Mouse (Mus musculus): ENCODE measurements around the gene Nat8f2. TPM values are rescaled to one million over a fixed set of nuclear protein-coding genes. Genes with fewer than 3 reads are reported as not detected.
"Not testable (repeated sequence)": the region's sequence is repeated elsewhere in the genome, so short reads cannot be mapped to it uniquely, and the experiment has no call there.

Nat8f2 gene
- polyA plus RNA-seq, 2 experiments: not detected

DNA sequence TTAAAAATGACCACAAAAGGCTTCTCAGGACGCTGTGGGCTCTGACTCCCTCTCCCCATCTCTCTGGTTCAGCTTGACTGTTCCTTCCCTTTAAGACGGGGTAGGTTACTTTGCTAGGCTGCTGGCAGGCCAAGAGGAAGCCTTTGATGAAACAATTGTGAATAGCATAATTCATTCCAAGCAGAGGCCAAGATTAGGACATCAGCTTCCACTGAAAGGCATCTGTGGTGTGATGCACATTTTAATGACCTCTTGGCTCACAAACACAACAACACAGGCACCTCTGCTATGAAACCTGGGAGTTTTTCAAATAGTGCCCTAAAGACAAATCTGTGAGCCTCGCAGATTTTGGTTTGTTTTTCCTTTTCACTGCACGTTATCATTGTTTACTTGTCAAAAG is 29.0 kb downstream of the Nat8f2 start:
- Histone ChIP-seq H3K4me1 (replicated peaks; ENCODE audit: control insufficient read depth in 2 of 2, insufficient read depth in 2 of 2, low read length in 1 of 2) (no peaks in the 10 kb centered on the region), H3K27me3 (ENCODE audit: control insufficient read depth, insufficient read depth, low read length) (no peaks in the 10 kb centered on the region), H3K27ac (no peak overlapping the region), H3K4me3 (ENCODE audit: insufficient read depth in 1 of 2, low read depth in 2 of 2, low read length in 2 of 2) (no peak overlapping the region), H3K36me3 (replicated peaks; ENCODE audit: control insufficient read depth, insufficient read depth, low read depth) (no peaks in the 10 kb centered on the region), H3K9ac (replicated peaks) (no peak overlapping the region), H3K4me2 (ENCODE audit: low read depth) (no peak overlapping the region), H3K9me3 (ENCODE audit: control insufficient read depth, low read length) (no peaks in the 10 kb centered on the region)
- TF ChIP-seq EP300 (IDR thresholded peaks at IDR 0.05; ENCODE audit: low read depth): no peak
- no peak for TF ChIP-seq CTCF (IDR thresholded peaks at IDR 0.05; ENCODE audit: low read depth)
- 35% methylated on average over 4 of the region's 4 CpGs for WGBS (ENCODE audit: insufficient replicate concordance)
- DNase-seq (ENCODE audit: low read depth in 3 of 3, low spot score in 3 of 3) (no peak), ATAC-seq (ENCODE audit: insufficient read depth) (no peak)

DNA sequence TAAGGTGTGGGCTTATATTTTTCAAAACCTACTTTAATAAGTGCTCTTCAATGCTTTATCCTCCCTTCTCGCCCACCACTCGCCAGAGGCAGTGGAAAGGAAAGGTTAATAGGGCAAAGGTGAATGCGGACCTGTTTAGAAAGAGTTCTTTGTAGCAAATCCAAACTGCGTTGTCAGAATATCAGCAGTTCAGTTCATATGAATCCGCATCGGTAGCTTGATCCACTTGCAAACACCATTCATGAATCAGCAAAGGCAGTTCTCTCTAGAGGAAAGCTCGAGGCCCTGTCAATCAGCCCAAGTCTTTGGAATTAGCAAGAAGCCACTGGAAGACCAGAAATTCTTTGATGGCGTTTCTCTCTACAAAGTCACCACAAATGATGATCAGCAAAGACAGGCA is 30.3 kb downstream of the Nat8f2 start:
- no peaks in the 10 kb centered on the region for H3K9me3 ChIP-seq (ENCODE audit: control insufficient read depth, low read length)
- no peaks in the 10 kb centered on the region for H3K4me1 ChIP-seq (replicated peaks; ENCODE audit: control insufficient read depth in 2 of 2, insufficient read depth in 2 of 2, low read length in 1 of 2)
- H3K4me3 ChIP-seq (ENCODE audit: insufficient read depth in 1 of 2, low read depth in 2 of 2, low read length in 2 of 2): no peak overlapping the region
- no peaks in the 10 kb centered on the region for H3K36me3 ChIP-seq (replicated peaks; ENCODE audit: control insufficient read depth, insufficient read depth, low read depth)
- ATAC-seq (ENCODE audit: insufficient read depth) (no peak), DNase-seq (ENCODE audit: low read depth in 3 of 3, low spot score in 3 of 3) (no peak)
- 59% methylated on average over 8 of the region's 8 CpGs for WGBS (ENCODE audit: insufficient replicate concordance)
- no peak for TF ChIP-seq CTCF (IDR thresholded peaks at IDR 0.05; ENCODE audit: low read depth)
- no peak overlapping the region for H3K27ac ChIP-seq
- no peaks in the 10 kb centered on the region for H3K27me3 ChIP-seq (ENCODE audit: control insufficient read depth, insufficient read depth, low read length)
- H3K9ac ChIP-seq (replicated peaks): no peak overlapping the region
- H3K4me2 ChIP-seq (ENCODE audit: low read depth): no peak overlapping the region

DNA sequence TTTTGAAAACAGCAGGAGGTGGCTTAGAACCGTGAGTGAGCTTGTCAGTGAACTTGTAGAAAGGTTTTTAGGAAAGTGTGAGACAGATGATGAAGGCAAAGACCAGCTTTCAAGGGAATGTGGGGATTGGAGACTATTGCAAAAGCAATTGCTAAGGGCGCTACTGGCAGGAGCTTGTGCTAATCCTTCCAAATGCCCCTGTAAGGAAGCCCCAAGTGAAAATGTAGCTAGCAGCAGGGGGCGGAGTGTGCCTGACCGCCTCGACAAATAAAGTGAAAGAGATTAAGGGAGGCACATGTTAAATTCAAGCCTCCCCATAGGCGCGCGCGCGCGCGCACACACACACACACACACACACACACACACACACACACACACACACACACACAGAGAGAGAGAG is 31.7 kb downstream of the Nat8f2 start:
- not testable (repeated sequence) for DNase-seq (ENCODE audit: low read depth in 3 of 3, low spot score in 3 of 3); H3K9ac ChIP-seq (replicated peaks); H3K9me3 ChIP-seq (ENCODE audit: control insufficient read depth, low read length); H3K4me1 ChIP-seq (replicated peaks; ENCODE audit: control insufficient read depth in 2 of 2, insufficient read depth in 2 of 2, low read length in 1 of 2); H3K36me3 ChIP-seq (replicated peaks; ENCODE audit: control insufficient read depth, insufficient read depth, low read depth); H3K4me3 ChIP-seq (ENCODE audit: insufficient read depth in 1 of 2, low read depth in 2 of 2, low read length in 2 of 2); H3K27ac ChIP-seq; ATAC-seq (ENCODE audit: insufficient read depth); H3K27me3 ChIP-seq (ENCODE audit: control insufficient read depth, insufficient read depth, low read length)
- 0 out of 2 replicates have a peak, but pooled peaks have one; percentile 9 for TF ChIP-seq CTCF (IDR thresholded peaks at IDR 0.05; ENCODE audit: low read depth)
- WGBS (ENCODE audit: insufficient replicate concordance): 17% methylated on average over 12 of the region's 12 CpGs
- H3K4me2 ChIP-seq (ENCODE audit: low read depth): peak overlapping the region; percentile 6; the same call in 1 of the 2 replicates

DNA sequence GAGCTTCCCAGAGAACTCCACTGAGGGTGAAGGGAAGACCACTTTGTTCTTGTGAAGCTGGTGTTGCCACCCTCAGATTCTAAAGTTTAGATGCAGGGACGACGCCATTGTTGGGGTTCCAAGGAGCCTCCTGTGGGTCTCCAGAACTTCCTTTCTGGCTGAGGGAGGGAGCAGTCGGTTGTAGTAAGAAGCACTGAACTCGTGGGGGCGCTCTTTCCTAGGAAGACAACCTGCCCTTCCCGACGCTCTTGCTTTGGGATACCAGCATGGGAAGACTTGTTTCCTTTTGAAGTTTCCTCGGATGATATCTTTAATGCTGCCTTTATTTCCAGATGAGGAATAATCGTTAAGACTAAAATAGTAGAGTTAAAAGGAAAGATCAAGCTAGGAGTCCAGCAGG is 32.1 kb downstream of the Nat8f2 start:
- not testable (repeated sequence) for H3K4me2 ChIP-seq (ENCODE audit: low read depth); ATAC-seq (ENCODE audit: insufficient read depth); H3K9ac ChIP-seq (replicated peaks); H3K4me3 ChIP-seq (ENCODE audit: insufficient read depth in 1 of 2, low read depth in 2 of 2, low read length in 2 of 2); H3K27me3 ChIP-seq (ENCODE audit: control insufficient read depth, insufficient read depth, low read length); DNase-seq (ENCODE audit: low read depth in 3 of 3, low spot score in 3 of 3); H3K9me3 ChIP-seq (ENCODE audit: control insufficient read depth, low read length); H3K4me1 ChIP-seq (replicated peaks; ENCODE audit: control insufficient read depth in 2 of 2, insufficient read depth in 2 of 2, low read length in 1 of 2); H3K27ac ChIP-seq; H3K36me3 ChIP-seq (replicated peaks; ENCODE audit: control insufficient read depth, insufficient read depth, low read depth)
- WGBS (ENCODE audit: insufficient replicate concordance): 10% methylated on average over 9 of the region's 9 CpGs
- TF ChIP-seq CTCF (IDR thresholded peaks at IDR 0.05; ENCODE audit: low read depth): peak; percentile 30; the same call in 1 of the 2 replicates

DNA sequence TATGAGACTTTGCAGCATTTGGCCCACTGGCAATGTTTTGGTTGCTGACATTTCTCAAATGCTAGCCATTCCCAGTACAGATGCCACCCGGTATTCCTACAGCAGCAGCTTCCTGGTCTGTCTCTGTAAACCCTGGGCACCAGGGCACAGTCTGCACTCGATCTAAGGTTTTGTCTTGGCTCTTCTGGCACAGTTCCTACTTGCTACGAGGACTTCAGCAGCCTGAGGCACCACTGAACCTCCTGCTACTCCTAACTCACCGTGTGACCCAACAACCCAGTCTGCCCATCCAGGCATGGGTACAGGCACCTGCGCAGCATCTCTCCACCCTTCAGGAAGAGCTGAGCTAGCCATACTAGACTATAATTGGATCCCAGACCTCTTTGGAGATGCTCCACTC is 32.9 kb downstream of the Nat8f2 start:
- H3K27me3 ChIP-seq (ENCODE audit: control insufficient read depth, insufficient read depth, low read length); H3K4me3 ChIP-seq (ENCODE audit: insufficient read depth in 1 of 2, low read depth in 2 of 2, low read length in 2 of 2); H3K27ac ChIP-seq; H3K4me2 ChIP-seq (ENCODE audit: low read depth); DNase-seq (ENCODE audit: low read depth in 3 of 3, low spot score in 3 of 3); H3K4me1 ChIP-seq (replicated peaks; ENCODE audit: control insufficient read depth in 2 of 2, insufficient read depth in 2 of 2, low read length in 1 of 2); H3K9me3 ChIP-seq (ENCODE audit: control insufficient read depth, low read length); H3K36me3 ChIP-seq (replicated peaks; ENCODE audit: control insufficient read depth, insufficient read depth, low read depth); H3K9ac ChIP-seq (replicated peaks); ATAC-seq (ENCODE audit: insufficient read depth): not testable (repeated sequence)
- WGBS (ENCODE audit: insufficient replicate concordance): 63% methylated on average over 5 of the region's 5 CpGs

DNA sequence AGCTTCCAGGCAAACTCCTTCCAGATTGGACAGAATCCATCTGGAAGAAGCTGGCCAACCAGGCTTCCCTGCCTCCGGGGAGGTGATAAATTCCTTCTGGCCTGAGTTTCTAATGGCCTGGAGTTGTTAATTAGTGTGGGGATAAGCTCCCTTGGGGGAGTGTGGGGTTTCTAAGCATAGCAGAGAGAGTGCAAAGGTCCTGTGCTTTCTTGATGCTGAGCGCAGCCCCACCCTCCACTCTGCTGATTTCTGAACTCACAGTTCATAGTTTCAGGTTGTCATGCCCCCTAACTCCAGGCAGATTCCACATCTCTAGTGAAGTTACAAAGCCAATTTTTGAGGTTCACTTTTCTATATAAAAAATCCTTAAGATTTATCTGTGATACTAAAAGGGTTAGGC is 33.9 kb downstream of the Nat8f2 start:
- not testable (repeated sequence) for H3K9me3 ChIP-seq (ENCODE audit: control insufficient read depth, low read length); H3K9ac ChIP-seq (replicated peaks); H3K36me3 ChIP-seq (replicated peaks; ENCODE audit: control insufficient read depth, insufficient read depth, low read depth); H3K27ac ChIP-seq; ATAC-seq (ENCODE audit: insufficient read depth); H3K4me2 ChIP-seq (ENCODE audit: low read depth); DNase-seq (ENCODE audit: low read depth in 3 of 3, low spot score in 3 of 3); H3K27me3 ChIP-seq (ENCODE audit: control insufficient read depth, insufficient read depth, low read length); H3K4me3 ChIP-seq (ENCODE audit: insufficient read depth in 1 of 2, low read depth in 2 of 2, low read length in 2 of 2); H3K4me1 ChIP-seq (replicated peaks; ENCODE audit: control insufficient read depth in 2 of 2, insufficient read depth in 2 of 2, low read length in 1 of 2)
- 64% methylated on average over 1 of the region's 2 CpGs for WGBS (ENCODE audit: insufficient replicate concordance)

DNA sequence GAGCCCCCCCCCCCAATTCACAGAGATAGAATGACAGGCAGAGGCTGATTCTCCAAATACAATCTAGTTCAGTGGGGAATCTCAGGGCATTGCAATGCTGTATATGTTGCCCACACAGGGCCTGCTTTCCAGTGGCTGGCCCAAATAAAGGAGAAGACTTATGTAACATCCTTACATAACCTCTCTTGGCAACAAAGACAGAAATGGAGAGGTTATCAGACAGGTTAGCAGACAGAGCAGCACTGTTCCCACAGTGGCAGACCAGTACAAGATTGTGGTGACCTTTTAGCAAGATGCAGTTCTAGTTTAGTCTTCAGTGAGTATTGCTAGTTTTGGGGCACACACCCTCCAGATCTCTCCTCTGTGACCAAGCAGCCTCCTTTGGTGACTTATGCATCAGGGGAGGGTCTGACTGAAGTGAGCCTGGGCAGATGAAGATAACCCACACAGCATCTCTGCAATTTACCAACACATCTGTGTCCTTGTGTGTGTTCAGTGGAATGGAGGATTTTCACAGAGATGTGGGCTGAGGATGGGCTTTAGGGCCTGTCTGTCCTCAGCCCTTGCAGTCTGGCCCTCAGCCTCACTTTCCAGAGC is 34.4 kb downstream of the Nat8f2 start:
- H3K9me3 ChIP-seq (ENCODE audit: control insufficient read depth, low read length); H3K9ac ChIP-seq (replicated peaks); DNase-seq (ENCODE audit: low read depth in 3 of 3, low spot score in 3 of 3); H3K4me1 ChIP-seq (replicated peaks; ENCODE audit: control insufficient read depth in 2 of 2, insufficient read depth in 2 of 2, low read length in 1 of 2); H3K4me2 ChIP-seq (ENCODE audit: low read depth); H3K36me3 ChIP-seq (replicated peaks; ENCODE audit: control insufficient read depth, insufficient read depth, low read depth); H3K4me3 ChIP-seq (ENCODE audit: insufficient read depth in 1 of 2, low read depth in 2 of 2, low read length in 2 of 2); H3K27ac ChIP-seq; ATAC-seq (ENCODE audit: insufficient read depth); H3K27me3 ChIP-seq (ENCODE audit: control insufficient read depth, insufficient read depth, low read length): not testable (repeated sequence)

Measured in liver, embryonic 14.5 days (tissue).